Mouse (Mus musculus) midbrain, postnatal 0 days (tissue): Measurements from ENCODE around the gene Smad5. TPM values are rescaled to one million over a fixed set of nuclear protein-coding genes. Genes with fewer than 3 reads are reported as not detected.

ENCODE experiments used
- ATAC-seq: fragments of 200-750 bp; cut with Nextera tagmentation; 2 replicates; pipeline ENCODE4 v1.8.0; 2017; ENCODE audit warnings: moderate number of reproducible peaks, mild to moderate bottlenecking, moderate TSS enrichment, moderate library complexity; ENCODE audit not compliant: low FRiP score
- DNase-seq: peaks from one replicate; pipeline ENCODE4 v3.0.0-alpha.2; 2015; ENCODE audit warnings: low spot score
- H3K27ac ChIP-seq: fragments of 300-500 bp; sonication (generic); 2 replicates; pipeline ENCODE4 v1.5.1; 2014; ENCODE audit warnings: low read depth, mild to moderate bottlenecking, low read length, mixed read lengths
- H3K27me3 ChIP-seq: fragments of 300-500 bp; sonication (generic); 2 replicates; pipeline ENCODE4 v1.6.1; 2014; ENCODE audit warnings: low read length, control low read depth, mixed read lengths; ENCODE audit not compliant: insufficient read depth
- H3K36me3 ChIP-seq: fragments of 300-500 bp; sonication (generic); 2 replicates; pipeline ENCODE4 v1.6.1; 2014; ENCODE audit warnings: low read length, control low read depth, mixed read lengths; ENCODE audit not compliant: insufficient read depth
- H3K4me1 ChIP-seq: fragments of 300-500 bp; sonication (generic); 2 replicates; pipeline ENCODE4 v1.6.1; 2014; ENCODE audit warnings: mild to moderate bottlenecking, control low read depth, antibody characterized with exemption, low read length, mixed read lengths; ENCODE audit not compliant: insufficient read depth
- H3K4me2 ChIP-seq: fragments of 300-500 bp; sonication (generic); 2 replicates; pipeline ENCODE4 v1.6.1; 2014; ENCODE audit warnings: low read depth, mild to moderate bottlenecking, low read length, mixed read lengths; ENCODE audit not compliant: poor library complexity, severe bottlenecking
- H3K4me3 ChIP-seq: fragments of 300-500 bp; sonication (generic); 2 replicates; pipeline ENCODE4 v1.5.1; 2014; ENCODE audit warnings: low read depth, mild to moderate bottlenecking, low read length, moderate library complexity
- H3K9ac ChIP-seq: fragments of 300-500 bp; sonication (generic); replicated peaks from 2 replicates; pipeline ENCODE4 v1.6.1; 2014; ENCODE audit warnings: mild to moderate bottlenecking, low read length, moderate library complexity, mixed read lengths; ENCODE audit not compliant: poor library complexity, severe bottlenecking
- H3K9me3 ChIP-seq: fragments of 300-500 bp; sonication (generic); 2 replicates; pipeline ENCODE4 v1.6.1; 2016; ENCODE audit warnings: low read length, control low read depth
- CTCF ChIP-seq: IDR thresholded peaks from 2 replicates; pipeline ENCODE4 v1.5.1; 2016; ENCODE audit warnings: antibody characterized with exemption, mild to moderate bottlenecking
- WGBS: fragments of 180-500 bp; shearing (Covaris S2); extraction: QIAGEN DNeasy Blood & Tissue Kit; methylation state at CpG from one replicate; pipeline ENCODE4 v1.1.7; 2014; 5-methylcytosine and 5-hydroxymethylcytosine counted together
- polyA plus RNA-seq: library from polyadenylated mRNA; unstranded; fragments of >200 nt; fragmentation: Nextera tagmentation; extraction: Ambion mirVana; gene quantifications from 2 replicates; pipeline ENCODE4 v1.2.1, GENCODE M21; 2015
- total RNA-seq: library from RNA; depleted of rRNA; stranded (reverse); fragments of >200 nt; gene quantifications from 2 replicates; pipeline ENCODE4 v1.2.3, GENCODE M21; 2014

Gene Smad5
- total and polyA plus RNA-seq, 2 experiments from 2014 or later: 14.8 to 37.4 TPM

DNA sequence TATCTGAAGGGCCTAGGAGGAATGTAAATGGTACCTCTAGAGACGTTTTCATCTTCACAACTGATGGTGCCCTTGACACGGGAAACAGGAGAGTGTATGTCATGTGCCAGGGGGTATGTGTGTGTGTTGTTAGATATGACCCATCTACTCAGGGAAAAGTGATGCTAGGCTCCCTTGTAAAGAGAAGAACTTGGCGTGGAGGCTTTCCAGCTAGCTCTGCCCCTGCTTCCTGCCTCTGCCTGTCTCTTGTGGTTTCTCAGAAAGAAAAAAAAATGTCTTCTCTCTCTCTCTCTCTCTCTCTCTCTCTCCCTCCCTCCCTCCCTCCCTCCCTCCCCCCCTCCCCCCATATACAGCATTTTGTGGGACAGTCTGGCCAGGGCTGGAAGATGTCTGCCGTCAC, 20.9 kb upstream of the Smad5 start:
- no peak overlapping the region for H3K27ac ChIP-seq
- H3K4me1 ChIP-seq: no peaks in the 10 kb centered on the region
- H3K36me3 ChIP-seq: no peaks in the 10 kb centered on the region
- no peak overlapping the region for H3K4me2 ChIP-seq
- TF ChIP-seq CTCF: no peak
- no peak overlapping the region for H3K4me3 ChIP-seq
- WGBS: 81% methylated on average over 4 of the region's 4 CpGs
- no peak overlapping the region for H3K9ac ChIP-seq
- no peaks in the 10 kb centered on the region for H3K9me3 ChIP-seq
- no peak for ATAC-seq
- no peak for DNase-seq
- no peaks in the 10 kb centered on the region for H3K27me3 ChIP-seq

DNA sequence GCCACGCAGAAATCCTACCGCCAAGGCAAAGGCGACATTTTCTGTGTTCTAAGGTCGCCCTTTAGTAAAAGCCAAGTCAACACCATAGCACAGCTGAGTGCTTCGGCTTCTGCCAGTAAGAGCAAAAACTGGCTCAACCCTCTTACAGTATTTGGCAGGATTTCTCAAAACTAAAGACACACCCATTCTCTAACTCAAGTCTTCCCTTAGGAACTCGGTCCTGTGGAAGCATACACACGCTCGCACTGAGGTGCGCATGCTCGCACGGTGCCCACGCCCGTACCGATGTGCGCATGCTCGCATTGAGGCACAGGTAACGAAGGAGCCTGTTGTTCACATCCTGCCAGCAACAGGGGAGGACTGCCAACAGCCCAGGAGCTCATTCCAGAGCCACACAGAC, 20.5 kb upstream of the Smad5 start:
- Histone ChIP-seq H3K9me3 (no peaks in the 10 kb centered on the region), H3K27me3 (no peaks in the 10 kb centered on the region), H3K4me1 (no peaks in the 10 kb centered on the region), H3K36me3 (no peaks in the 10 kb centered on the region), H3K9ac (no peak overlapping the region), H3K27ac (no peak overlapping the region), H3K4me2 (no peak overlapping the region), H3K4me3 (no peak overlapping the region)
- DNase-seq (peak; percentile 33), ATAC-seq (no peak)
- 83% methylated on average over 17 of the region's 17 CpGs for WGBS
- no peak for TF ChIP-seq CTCF

DNA sequence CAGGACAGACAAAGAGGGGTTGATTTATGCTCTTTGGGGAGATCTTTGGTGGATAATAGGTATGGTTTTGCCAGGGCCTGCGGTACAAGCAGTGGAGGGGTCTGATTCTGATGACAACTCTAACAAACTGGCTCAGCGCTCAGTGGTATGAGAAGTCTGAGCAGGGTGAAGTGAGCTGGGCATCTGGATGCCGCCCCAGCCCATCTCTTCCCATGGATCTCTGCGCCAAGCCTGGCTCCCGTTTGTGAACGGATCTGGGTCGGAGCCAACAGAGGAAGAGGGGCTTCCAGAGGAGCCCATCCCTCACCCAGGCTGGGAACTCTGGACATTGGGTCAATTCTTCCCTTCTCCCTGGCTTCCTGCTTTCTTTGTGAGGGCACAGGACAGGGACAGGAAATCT, 19.5 kb upstream of the Smad5 start:
- Histone ChIP-seq H3K9me3 (no peaks in the 10 kb centered on the region), H3K4me2 (no peak overlapping the region), H3K4me3 (no peak overlapping the region), H3K27ac (no peak overlapping the region), H3K27me3 (no peaks in the 10 kb centered on the region), H3K4me1 (no peaks in the 10 kb centered on the region), H3K9ac (no peak overlapping the region), H3K36me3 (no peaks in the 10 kb centered on the region)
- ATAC-seq: no peak; the same call in 1 of the 2 replicates
- 81% methylated on average over 7 of the region's 7 CpGs for WGBS
- DNase-seq: peak; percentile 36
- TF ChIP-seq CTCF: no peak

DNA sequence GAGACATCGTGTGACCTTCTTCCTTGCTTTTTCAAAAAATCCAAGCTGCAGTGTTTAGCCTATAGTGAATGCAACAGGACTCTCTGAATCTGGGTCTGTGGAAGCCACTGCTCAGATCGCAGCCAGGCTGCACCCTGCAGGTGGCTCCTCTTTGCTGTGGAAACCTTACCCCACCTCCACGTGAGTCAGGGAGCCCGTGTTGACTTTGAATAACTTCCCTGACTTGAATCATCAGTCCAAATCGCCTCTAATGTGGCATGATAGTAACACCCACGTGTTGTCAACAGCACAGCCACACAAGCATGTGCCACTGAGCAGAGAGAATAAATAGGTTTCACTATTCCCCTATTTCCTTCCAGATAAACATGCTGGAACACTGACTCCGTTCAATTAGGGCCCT, 10.8 kb upstream of the Smad5 start:
- Histone ChIP-seq H3K27ac (no peak overlapping the region), H3K9ac (no peak overlapping the region), H3K4me2 (no peak overlapping the region), H3K27me3 (no peaks in the 10 kb centered on the region), H3K36me3 (no peaks in the 10 kb centered on the region), H3K9me3 (no peaks in the 10 kb centered on the region), H3K4me3 (no peak overlapping the region), H3K4me1 (no peaks in the 10 kb centered on the region)
- ATAC-seq (no peak), DNase-seq (no peak)
- 63% methylated on average over 7 of the region's 7 CpGs for WGBS
- no peak for TF ChIP-seq CTCF

DNA sequence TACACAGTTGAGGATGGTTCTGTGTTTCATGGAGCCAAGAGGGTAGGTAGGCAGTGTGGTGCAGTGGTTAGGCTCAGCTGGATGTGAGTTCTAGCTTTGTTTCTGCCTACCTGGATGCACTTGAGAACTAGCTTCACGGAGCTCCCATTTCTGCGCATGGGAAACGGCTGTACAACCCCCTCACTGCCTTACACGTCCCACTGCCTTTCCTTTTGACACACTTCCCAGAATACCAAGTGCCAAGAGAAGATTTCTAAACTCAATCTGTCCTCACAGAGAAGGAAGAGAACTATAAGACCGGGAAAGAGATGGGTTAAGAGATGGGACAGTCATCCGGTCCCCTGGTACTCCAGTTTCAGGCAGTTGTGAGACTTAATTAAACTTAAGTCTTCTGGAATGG, 10.2 kb upstream of the Smad5 start:
- TF ChIP-seq CTCF: no peak
- 92% methylated on average over 6 of the region's 6 CpGs for whole genome bisulfite sequencing

DNA sequence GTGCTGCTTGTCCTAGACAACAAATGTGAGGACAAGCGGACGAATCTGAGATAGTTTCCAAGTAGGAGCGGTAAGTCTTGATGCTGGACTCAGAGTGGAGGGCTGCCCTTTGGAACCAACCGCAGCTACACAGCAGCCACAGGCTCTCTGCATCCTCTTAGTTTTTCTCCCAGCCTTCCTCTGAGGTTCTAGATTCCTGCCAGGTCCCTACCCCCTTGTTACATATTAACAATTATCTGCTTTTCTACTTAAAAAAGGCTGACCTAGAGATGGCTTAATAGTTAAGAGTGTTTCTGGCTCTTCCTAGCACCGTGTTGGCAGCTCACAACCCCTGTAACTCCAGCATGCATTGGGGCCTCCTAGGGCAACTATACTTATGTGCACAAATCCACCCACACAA, 7.1 kb upstream of the Smad5 start:
- H3K27ac ChIP-seq: no peak overlapping the region
- no peak for TF ChIP-seq CTCF
- H3K9ac ChIP-seq: no peak overlapping the region
- H3K4me3 ChIP-seq: no peak overlapping the region
- no peak for ATAC-seq
- H3K36me3 ChIP-seq: no peaks in the 10 kb centered on the region
- H3K27me3 ChIP-seq: no peaks in the 10 kb centered on the region
- H3K4me1 ChIP-seq: 0 out of 2 replicates have a peak, but pooled peaks cover 7% of the 10 kb centered on the region
- no peak overlapping the region for H3K4me2 ChIP-seq
- no peak for DNase-seq
- H3K9me3 ChIP-seq: no peaks in the 10 kb centered on the region
- WGBS: 93% methylated on average over 5 of the region's 5 CpGs

More for the DNA sequence above, 10.2 kb upstream of the Smad5 start:
- no peaks in the 10 kb centered on the region for H3K36me3 ChIP-seq
- H3K4me1 ChIP-seq: no peaks in the 10 kb centered on the region
- no peak overlapping the region for H3K4me2 ChIP-seq
- H3K9me3 ChIP-seq: no peaks in the 10 kb centered on the region
- DNase-seq (no peak), ATAC-seq (no peak)
- H3K27ac ChIP-seq: no peak overlapping the region
- H3K9ac ChIP-seq: no peak overlapping the region
- no peaks in the 10 kb centered on the region for H3K27me3 ChIP-seq
- H3K4me3 ChIP-seq: no peak overlapping the region
